Mouse (Mus musculus) heart, postnatal 0 days (tissue): ENCODE results near the gene Lmo1.

Source experiments
- CTCF ChIP-seq: IDR thresholded peaks from 2 replicates; pipeline ENCODE4 v1.5.1; 2016; ENCODE audit warnings: antibody characterized with exemption, control low read depth, low read depth
- EP300 ChIP-seq: IDR thresholded peaks from 2 replicates; pipeline ENCODE4 v1.6.1; 2016; ENCODE audit warnings: antibody characterized with exemption, low read depth

- TF ChIP-seq CTCF (no peak), EP300 (no peak)
These were observed 11.0 kb upstream of the Lmo1 start for GRCm38 (mm10) chr7:109185975-109186374.
